Mouse (Mus musculus) gastrocnemius, postnatal 25 days (tissue): ENCODE data around the gene Olfr391-ps. TPM values are rescaled to one million over a fixed set of nuclear protein-coding genes. Genes with fewer than 3 reads are reported as not detected.

Source experiments
- DNase-seq: peaks from one replicate; pipeline ENCODE4 v3.0.0; 2022
- long read RNA-seq, 2 experiments: library from polyadenylated mRNA; stranded (forward); transcript quantifications; one replicate each; pipeline ENCODE4 v2.0.0; 2021
- total RNA-seq, 2 experiments: library from RNA; stranded (reverse); gene quantifications; 1 replicate in 1 of 2; 2 replicates in 1 of 2; pipeline ENCODE4 v1.2.3; 2021

The Olfr391-ps gene
- not detected for total RNA-seq
- long read RNA-seq, experiment 1 = 0 reads
- long read RNA-seq, experiment 2 = 0 reads

- DNase-seq = no peak
Measured at GRCm38 (mm10) chr11:73802952-73803351, at the start of gene Olfr391-ps. Gene Olfr391-ps (minus strand): TSS chr11:73803052.

GRCm38 (mm10) chr11:73851354-73851753 lies 48.5 kb upstream of the Olfr391-ps start, which contains the start of gene Olfr393:
Gene Olfr393 (minus strand): TSS chr11:73851454.
- DNase-seq = no peak

GRCm38 (mm10) chr11:73816949-73817348 lies 14.1 kb upstream of the Olfr391-ps start, which contains the start of gene Olfr392:
Gene Olfr392 (minus strand): TSS chr11:73817049.
- no peak for DNase-seq

DNA sequence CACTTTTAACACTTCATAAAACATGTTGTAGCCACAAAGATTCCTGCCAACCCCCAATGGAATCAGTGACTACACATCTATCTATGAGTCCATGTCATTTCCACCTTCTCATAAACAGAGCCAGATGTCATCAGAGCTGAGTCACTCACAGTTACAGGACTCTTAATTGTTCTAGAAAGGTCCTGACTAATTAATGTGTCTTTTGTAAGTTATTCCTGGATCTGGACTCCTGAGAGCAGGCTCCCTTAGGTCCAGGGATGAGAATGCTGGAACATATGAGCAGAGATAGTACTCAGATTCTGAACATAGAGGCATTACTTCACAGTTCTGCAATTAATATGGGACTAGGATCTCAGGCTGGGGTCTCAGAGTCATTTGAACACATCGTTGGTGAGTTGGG lies 20.2 kb downstream of the Olfr391-ps start, which contains the start of gene Olfr390:
Gene Olfr390 (plus strand): TSS at position 301 of the 400 bp plus-strand sequence.
- DNase-seq = no peak

GRCm38 (mm10) chr11:73780613-73781012 lies 22.2 kb downstream of the Olfr391-ps start, which contains the start of gene Olfr389:
Gene Olfr389 (minus strand): TSS chr11:73780713.
- no peak for DNase-seq

DNA sequence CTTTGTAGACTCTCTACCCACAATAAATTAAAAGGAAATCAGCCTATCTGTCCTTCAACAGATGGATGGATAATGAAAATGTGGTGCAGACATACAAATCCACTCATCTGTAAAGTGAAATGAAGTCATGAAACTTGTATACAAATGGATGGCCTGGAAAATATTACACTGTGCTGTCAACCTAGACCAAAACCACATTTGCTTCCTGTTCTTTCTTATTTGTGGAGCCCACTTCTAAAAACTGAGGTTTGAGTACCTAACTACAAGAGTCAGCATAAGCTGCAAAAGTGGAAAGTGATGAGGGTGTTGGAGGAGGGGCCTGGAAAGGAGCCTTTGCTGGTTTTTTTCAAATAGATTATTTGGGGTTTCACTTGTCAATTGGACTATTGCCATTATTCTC lies 43.7 kb downstream of the Olfr391-ps start:
- DNase-seq = no peak

Other genes with a start within 250 kb of the Olfr391-ps start
- not detected for gene Olfr385, start 210.0 kb downstream of the Olfr391-ps start, total RNA-seq
- not detected for gene Olfr384, start 204.5 kb downstream of the Olfr391-ps start, total RNA-seq
- gene Zfp735, start 114.3 kb downstream of the Olfr391-ps start, total RNA-seq = not detected
- not detected for gene Olfr389, start 22.3 kb downstream of the Olfr391-ps start, total RNA-seq
- not detected for gene Olfr390, start 20.1 kb downstream of the Olfr391-ps start, total RNA-seq
- gene Olfr392, start 14.0 kb upstream of the Olfr391-ps start, total RNA-seq = not detected
- not detected for gene Olfr393, start 48.4 kb upstream of the Olfr391-ps start, total RNA-seq
- gene Olfr394, start 87.7 kb upstream of the Olfr391-ps start, total RNA-seq = not detected
- not detected for gene Olfr395, start 106.2 kb upstream of the Olfr391-ps start, total RNA-seq
- not detected for gene Olfr23, start 133.6 kb upstream of the Olfr391-ps start, total RNA-seq
- not detected for gene Olfr397, start 157.8 kb upstream of the Olfr391-ps start, total RNA-seq
- not detected for gene Olfr398, start 187.4 kb upstream of the Olfr391-ps start, total RNA-seq